Mouse (Mus musculus): ENCODE data around the gene 1700021F07Rik. TPM values are rescaled to one million over a fixed set of nuclear protein-coding genes. Genes with fewer than 3 reads are reported as not detected.

1700021F07Rik gene
- not detected in 2 replicates for polyA plus RNA-seq (2015; fragmentation: Nextera tagmentation; extraction: Ambion mirVana)

- 92% methylated on average over 18 of the region's 18 CpGs for WGBS
- Histone ChIP-seq H3K27ac (no peak within 1 kb of the TSS), H3K9ac (no peak within 1 kb of the TSS), H3K4me3 (no peak within 1 kb of the TSS), H3K9me3 (no peaks in the 10 kb centered on the region; the same call in 1 of the 2 replicates), H3K4me2 (no peak within 1 kb of the TSS), H3K36me3 (no peaks in the 10 kb centered on the region), H3K4me1 (replicated peaks) (0 out of 2 replicates have a peak, but pooled peaks cover 1% of the 10 kb centered on the region), H3K27me3 (no peaks in the 10 kb centered on the region)
- ATAC-seq (ENCODE audit: low FRiP score), result no peak
Observed at GRCm38 (mm10) chr2:173522376-173522775, at the start of gene 1700021F07Rik. Gene 1700021F07Rik (plus strand): TSS chr2:173522586.

DNA sequence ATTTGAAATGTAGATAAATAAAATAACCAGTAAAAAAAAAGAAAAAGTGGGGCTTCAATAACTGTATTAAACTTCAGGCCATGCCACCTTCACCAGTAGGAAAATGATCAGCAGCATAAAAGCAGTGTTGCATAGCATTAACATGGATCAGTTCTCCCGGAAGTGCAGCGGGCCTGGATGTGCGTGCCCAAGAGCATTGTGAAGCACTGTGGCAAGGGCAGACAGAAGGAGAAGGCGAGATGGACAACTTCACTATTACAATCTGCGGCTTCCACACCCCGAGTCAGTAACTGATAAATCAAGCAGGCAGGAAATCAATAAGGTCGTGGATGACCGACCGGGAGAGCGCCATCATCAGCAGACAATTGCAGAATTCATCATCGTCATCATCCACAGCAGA, 49.2 kb upstream of the 1700021F07Rik start:
- no peak overlapping the region for H3K9ac ChIP-seq
- H3K4me2 ChIP-seq, result 0 out of 2 replicates have a peak overlapping the region, but pooled peaks have one; percentile 13
- H3K4me3 ChIP-seq, result no peak overlapping the region
- no peaks in the 10 kb centered on the region for H3K4me1 ChIP-seq (replicated peaks)
- H3K9me3 ChIP-seq, result no peaks in the 10 kb centered on the region
- 0 out of 2 replicates have a peak, but pooled peaks have one; percentile 59 for ATAC-seq (ENCODE audit: low FRiP score)
- H3K27me3 ChIP-seq, result no peaks in the 10 kb centered on the region
- WGBS, result 41% methylated on average over 11 of the region's 11 CpGs
- H3K27ac ChIP-seq, result no peak overlapping the region
- no peaks in the 10 kb centered on the region for H3K36me3 ChIP-seq

GRCm38 (mm10) chr2:173479050-173479449, 43.3 kb upstream of the 1700021F07Rik start:
- Histone ChIP-seq H3K27me3 (no peaks in the 10 kb centered on the region), H3K9ac (no peak overlapping the region), H3K36me3 (no peaks in the 10 kb centered on the region), H3K27ac (no peak overlapping the region), H3K9me3 (no peaks in the 10 kb centered on the region), H3K4me3 (no peak overlapping the region), H3K4me1 (replicated peaks) (no peaks in the 10 kb centered on the region), H3K4me2 (no peak overlapping the region)
- WGBS, result 92% methylated on average over 12 of the region's 12 CpGs
- no peak for ATAC-seq (ENCODE audit: low FRiP score)

GRCm38 (mm10) chr2:173484486-173484885, 37.9 kb upstream of the 1700021F07Rik start:
- no peaks in the 10 kb centered on the region for H3K27me3 ChIP-seq
- no peaks in the 10 kb centered on the region for H3K9me3 ChIP-seq
- 85% methylated on average over 4 of the region's 4 CpGs for WGBS
- H3K4me1 ChIP-seq (replicated peaks), result no peaks in the 10 kb centered on the region
- no peak overlapping the region for H3K9ac ChIP-seq
- no peak for ATAC-seq (ENCODE audit: low FRiP score)
- H3K4me2 ChIP-seq, result no peak overlapping the region
- H3K27ac ChIP-seq, result no peak overlapping the region
- no peaks in the 10 kb centered on the region for H3K36me3 ChIP-seq
- no peak overlapping the region for H3K4me3 ChIP-seq

DNA sequence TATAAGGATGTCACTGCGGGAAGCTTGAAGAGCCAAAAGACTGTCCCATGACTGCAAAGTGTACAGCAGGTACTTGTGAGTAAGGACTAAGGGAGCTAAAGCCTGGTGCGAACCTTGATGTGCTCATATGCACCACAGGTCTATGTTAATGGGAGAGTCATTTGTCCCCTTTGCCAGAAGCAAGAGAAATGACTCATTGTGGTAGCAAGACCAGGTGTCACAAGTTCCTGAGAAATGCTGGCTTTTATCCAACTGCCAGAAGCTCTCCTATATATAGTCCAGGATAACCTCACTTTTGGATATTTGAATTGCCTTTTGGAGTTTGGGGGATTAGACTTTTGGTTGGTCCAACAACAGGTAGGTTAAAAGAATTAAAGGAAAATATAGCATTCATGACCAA, 22.8 kb upstream of the 1700021F07Rik start:
- Histone ChIP-seq H3K4me3 (no peak overlapping the region), H3K27me3 (no peaks in the 10 kb centered on the region), H3K27ac (no peak overlapping the region), H3K9ac (no peak overlapping the region), H3K4me2 (no peak overlapping the region), H3K9me3 (no peaks in the 10 kb centered on the region), H3K4me1 (replicated peaks) (no peaks in the 10 kb centered on the region), H3K36me3 (no peaks in the 10 kb centered on the region)
- WGBS, result 85% methylated on average over 2 of the region's 2 CpGs
- ATAC-seq (ENCODE audit: low FRiP score), result no peak

- WGBS, result 88% methylated on average over 6 of the region's 6 CpGs
- Histone ChIP-seq H3K27me3 (no peaks in the 10 kb centered on the region), H3K4me2 (no peak overlapping the region), H3K9ac (no peak overlapping the region), H3K4me1 (replicated peaks) (peaks cover 10% of the 10 kb centered on the region), H3K4me3 (no peak overlapping the region), H3K36me3 (no peaks in the 10 kb centered on the region), H3K9me3 (peaks cover 4% of the 10 kb centered on the region; the same call in 1 of the 2 replicates), H3K27ac (no peak overlapping the region)
- no peak for ATAC-seq (ENCODE audit: low FRiP score)
Observed at GRCm38 (mm10) chr2:173513977-173514376, 8.4 kb upstream of the 1700021F07Rik start.

DNA sequence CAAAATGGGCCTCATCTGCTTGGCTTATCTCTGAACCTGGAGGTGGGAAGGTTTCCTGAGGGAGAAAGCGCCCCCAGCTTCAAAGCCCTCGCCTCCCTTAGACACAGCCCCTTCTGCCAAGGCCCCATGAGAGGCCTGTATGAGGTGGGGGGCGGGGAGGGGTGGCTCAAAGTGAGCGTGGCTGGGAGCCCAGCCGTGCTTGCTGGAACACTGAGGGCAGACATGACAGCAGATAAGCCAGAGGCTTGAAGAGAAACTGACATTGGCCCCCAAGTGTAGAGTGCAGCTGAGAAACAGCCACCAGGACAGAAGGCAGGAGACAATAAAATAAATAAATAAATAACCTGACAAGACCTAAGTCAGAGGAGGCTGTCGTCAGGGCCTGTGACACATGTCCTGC, 7.2 kb upstream of the 1700021F07Rik start:
- WGBS, result 58% methylated on average over 6 of the region's 6 CpGs
- no peak overlapping the region for H3K4me2 ChIP-seq
- no peaks in the 10 kb centered on the region for H3K36me3 ChIP-seq
- no peak overlapping the region for H3K27ac ChIP-seq
- no peak for ATAC-seq (ENCODE audit: low FRiP score)
- H3K9me3 ChIP-seq, result peaks cover 4% of the 10 kb centered on the region
- H3K27me3 ChIP-seq, result no peaks in the 10 kb centered on the region
- no peak overlapping the region for H3K4me3 ChIP-seq
- H3K4me1 ChIP-seq (replicated peaks), result peaks cover 10% of the 10 kb centered on the region
- no peak overlapping the region for H3K9ac ChIP-seq

GRCm38 (mm10) chr2:173516150-173516855, 6.1 kb upstream of the 1700021F07Rik start:
- WGBS, result 80% methylated on average over 25 of the region's 25 CpGs
- Histone ChIP-seq H3K4me3 (no peak overlapping the region), H3K27ac (no peak overlapping the region), H3K4me1 (replicated peaks) (peaks cover 10% of the 10 kb centered on the region), H3K36me3 (no peaks in the 10 kb centered on the region), H3K27me3 (no peaks in the 10 kb centered on the region), H3K9ac (no peak overlapping the region), H3K9me3 (no peaks in the 10 kb centered on the region; the same call in 1 of the 2 replicates), H3K4me2 (no peak overlapping the region)
- ATAC-seq (ENCODE audit: low FRiP score), result no peak

DNA sequence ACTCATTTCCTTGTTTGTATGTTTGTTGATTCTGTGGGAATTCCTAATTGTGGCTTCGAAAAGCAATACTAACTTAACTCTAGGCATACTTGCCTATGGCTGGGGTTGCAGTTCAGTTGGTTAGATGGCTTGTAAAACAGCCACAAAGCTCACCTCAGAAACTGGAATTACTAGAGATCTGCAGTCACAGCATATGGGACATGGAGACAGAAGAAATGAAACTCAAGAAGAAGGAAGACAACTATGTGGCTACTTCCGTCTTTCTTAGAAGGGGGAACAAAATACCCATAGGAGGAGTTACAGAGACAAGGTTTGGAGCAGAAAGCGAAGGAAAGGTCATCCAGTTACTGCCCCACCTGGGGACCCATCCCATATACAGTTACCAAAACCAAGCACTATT, 6.1 kb downstream of the 1700021F07Rik start:
- H3K27me3 ChIP-seq, result 0 out of 2 replicates have a peak, but pooled peaks cover 3% of the 10 kb centered on the region
- no peak overlapping the region for H3K4me2 ChIP-seq
- no peak overlapping the region for H3K4me3 ChIP-seq
- 73% methylated on average over 3 of the region's 3 CpGs for WGBS
- H3K4me1 ChIP-seq (replicated peaks), result peaks cover 3% of the 10 kb centered on the region; the same call in 1 of the 2 replicates
- no peak overlapping the region for H3K9ac ChIP-seq
- no peaks in the 10 kb centered on the region for H3K36me3 ChIP-seq
- H3K27ac ChIP-seq, result no peak overlapping the region
- no peak for ATAC-seq (ENCODE audit: low FRiP score)
- no peaks in the 10 kb centered on the region for H3K9me3 ChIP-seq

- no peak overlapping the region for H3K4me2 ChIP-seq
- H3K9me3 ChIP-seq, result no peaks in the 10 kb centered on the region
- H3K4me3 ChIP-seq, result no peak overlapping the region
- ATAC-seq (ENCODE audit: low FRiP score), result no peak
- no peaks in the 10 kb centered on the region for H3K36me3 ChIP-seq
- 72% methylated on average over 15 of the region's 15 CpGs for WGBS
- H3K4me1 ChIP-seq (replicated peaks), result no peaks in the 10 kb centered on the region; the same call in 1 of the 2 replicates
- H3K27me3 ChIP-seq, result 0 out of 2 replicates have a peak, but pooled peaks cover 3% of the 10 kb centered on the region
- no peak overlapping the region for H3K27ac ChIP-seq
- no peak overlapping the region for H3K9ac ChIP-seq
Observed at GRCm38 (mm10) chr2:173532711-173533462, 10.5 kb downstream of the 1700021F07Rik start.

- Histone ChIP-seq H3K4me2 (no peak overlapping the region), H3K4me1 (replicated peaks) (peaks cover under 1% of the 10 kb centered on the region), H3K9ac (no peak overlapping the region), H3K27ac (no peak overlapping the region), H3K9me3 (no peaks in the 10 kb centered on the region), H3K36me3 (no peaks in the 10 kb centered on the region), H3K4me3 (no peak overlapping the region), H3K27me3 (0 out of 2 replicates have a peak, but pooled peaks cover 3% of the 10 kb centered on the region)
- 85% methylated on average over 7 of the region's 7 CpGs for WGBS
- no peak for ATAC-seq (ENCODE audit: low FRiP score)
Observed at GRCm38 (mm10) chr2:173534581-173534980, 12.2 kb downstream of the 1700021F07Rik start.

GRCm38 (mm10) chr2:173535390-173535789, 13.0 kb downstream of the 1700021F07Rik start:
- Histone ChIP-seq H3K4me1 (replicated peaks) (peaks cover 8% of the 10 kb centered on the region), H3K9ac (no peak overlapping the region), H3K36me3 (no peaks in the 10 kb centered on the region), H3K4me2 (no peak overlapping the region), H3K9me3 (no peaks in the 10 kb centered on the region), H3K27me3 (0 out of 2 replicates have a peak, but pooled peaks cover 3% of the 10 kb centered on the region), H3K4me3 (no peak overlapping the region), H3K27ac (no peak overlapping the region)
- no peak for ATAC-seq (ENCODE audit: low FRiP score)
- 89% methylated on average over 18 of the region's 18 CpGs for WGBS

Data from hindbrain, embryonic 13.5 days (tissue).